Mouse (Mus musculus) layer of hippocampus, postnatal 36 days (tissue): ENCODE results near the gene Stard10. TPM values are rescaled to one million over a fixed set of nuclear protein-coding genes. Genes with fewer than 3 reads are reported as not detected.

Source experiments
- DNase-seq, 2 experiments: peaks; one replicate each; pipeline ENCODE4 v3.0.0; 2022
- total RNA-seq, 2 experiments: library from RNA; stranded (reverse); gene quantifications; 2 replicates each; pipeline ENCODE4 v1.2.3; 2021

Stard10 gene
- 10 to 100 TPM; 22.7 to 23.3 TPM for total RNA-seq

GRCm38 (mm10) chr7:101317014-101317413 lies at the start of gene Stard10:
Gene Stard10, plus strand, starts transcription at chr7:101317086.
- DNase-seq = no peak

DNA sequence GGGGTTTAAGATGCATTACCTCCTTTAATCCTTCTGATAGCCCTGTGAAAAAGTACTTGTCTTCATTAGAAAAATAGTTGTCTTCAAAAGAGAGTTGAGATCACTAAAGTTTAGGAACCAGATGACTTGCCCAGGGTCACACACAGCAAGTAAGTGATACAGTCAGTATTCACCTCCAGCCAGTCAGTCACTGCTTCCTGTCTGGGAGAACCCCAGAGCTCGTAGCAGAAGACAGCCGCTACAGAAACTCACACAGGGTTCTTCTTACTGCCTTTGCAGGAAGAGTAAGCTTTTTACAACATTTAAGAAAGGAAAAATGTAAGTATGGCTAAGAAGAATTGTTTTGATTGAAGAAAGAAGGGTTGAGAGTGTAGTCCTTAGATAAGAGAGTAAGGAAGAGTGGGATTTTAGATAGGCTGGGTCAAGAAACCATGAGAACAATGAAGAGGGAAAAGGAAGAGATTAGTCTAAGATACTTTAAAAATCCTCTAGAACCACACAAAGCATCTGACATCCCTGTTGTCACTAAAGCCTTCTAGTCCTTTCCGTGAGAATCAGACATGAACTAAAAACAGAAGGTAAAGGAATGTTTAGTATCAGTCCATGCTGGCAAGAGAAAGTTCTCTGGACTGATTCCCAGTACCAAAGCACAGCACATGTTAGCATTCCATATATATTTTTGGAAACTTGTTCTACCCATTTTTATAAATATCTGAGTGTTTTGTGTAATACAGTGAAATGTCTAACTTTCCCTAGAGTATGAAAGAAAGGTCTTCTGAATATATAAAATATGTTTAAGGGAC lies 49.2 kb upstream of the Stard10 start:
- DNase-seq = no peak

- DNase-seq = no peak
Measured at GRCm38 (mm10) chr7:101271602-101272001, 45.3 kb upstream of the Stard10 start.

DNA sequence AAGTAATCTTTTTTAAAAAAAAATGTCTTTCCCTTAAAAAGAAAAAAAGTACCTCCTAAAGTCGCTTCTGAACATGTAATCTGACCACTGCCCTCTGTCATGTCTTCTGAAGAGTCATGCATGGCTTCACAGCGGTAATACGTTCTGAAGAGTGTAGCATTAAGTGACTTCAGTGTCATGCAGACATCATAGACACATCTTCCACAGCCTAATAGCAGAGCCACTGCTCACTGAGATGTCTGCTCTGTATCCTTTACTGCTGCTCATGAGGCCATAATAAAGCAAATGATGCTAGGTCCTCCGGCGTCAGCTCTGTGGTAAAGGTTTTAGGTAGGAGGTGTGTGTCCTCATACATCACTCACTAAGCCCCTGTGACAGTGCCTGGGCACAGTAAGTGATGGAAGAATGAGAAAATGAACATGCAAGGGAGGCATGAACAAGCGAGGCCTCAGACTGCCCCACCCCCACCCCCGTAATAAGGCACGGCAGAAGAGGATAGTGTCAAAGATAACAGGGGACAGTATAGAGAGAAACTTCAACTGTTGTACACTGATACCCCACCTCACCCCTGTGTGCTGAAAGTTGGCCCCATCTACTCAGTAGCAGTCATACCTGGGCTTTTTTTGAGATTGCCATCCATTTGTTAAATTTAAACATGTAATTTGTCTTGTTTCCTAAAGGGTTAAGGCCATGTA lies 44.3 kb upstream of the Stard10 start:
- no peak for DNase-seq

DNA sequence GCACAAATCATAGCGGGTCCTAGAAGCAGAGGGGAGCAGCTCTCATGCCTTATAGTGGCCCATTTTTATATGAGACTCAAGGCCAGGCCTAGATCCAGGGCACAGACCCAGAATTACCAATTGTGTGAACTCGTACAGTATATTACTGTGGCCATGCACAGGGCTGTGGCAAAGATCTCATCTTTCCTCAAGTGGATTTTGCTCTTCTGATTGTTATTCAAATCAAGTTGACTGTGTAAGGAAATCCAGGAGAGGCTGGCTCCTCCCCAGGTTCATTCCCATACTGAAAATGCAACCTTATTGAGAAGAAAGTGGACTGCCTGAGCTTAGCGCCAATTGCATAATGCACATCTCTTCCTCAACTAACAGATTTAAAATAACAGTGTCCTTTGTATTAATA lies 34.2 kb upstream of the Stard10 start:
- no peak for DNase-seq

DNA sequence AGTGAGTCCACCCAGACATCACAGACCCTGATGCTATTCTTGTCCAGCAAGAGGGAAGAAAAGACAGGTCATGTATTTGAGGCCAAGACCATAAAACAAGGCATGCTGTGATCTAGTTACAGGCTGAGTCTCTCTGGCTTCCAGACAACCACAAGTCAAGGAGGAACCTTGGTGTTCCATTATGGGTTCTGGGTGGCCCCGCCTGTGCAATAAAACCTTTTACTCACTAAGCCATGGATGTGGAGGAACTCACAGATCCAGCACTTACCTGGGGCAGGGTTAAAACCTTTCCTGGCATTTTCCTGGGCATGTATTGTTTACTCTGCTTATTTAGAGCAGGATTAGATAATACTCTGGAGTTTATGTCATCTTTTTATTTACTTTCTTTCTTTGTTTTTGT lies 32.4 kb upstream of the Stard10 start:
- DNase-seq = no peak

DNA sequence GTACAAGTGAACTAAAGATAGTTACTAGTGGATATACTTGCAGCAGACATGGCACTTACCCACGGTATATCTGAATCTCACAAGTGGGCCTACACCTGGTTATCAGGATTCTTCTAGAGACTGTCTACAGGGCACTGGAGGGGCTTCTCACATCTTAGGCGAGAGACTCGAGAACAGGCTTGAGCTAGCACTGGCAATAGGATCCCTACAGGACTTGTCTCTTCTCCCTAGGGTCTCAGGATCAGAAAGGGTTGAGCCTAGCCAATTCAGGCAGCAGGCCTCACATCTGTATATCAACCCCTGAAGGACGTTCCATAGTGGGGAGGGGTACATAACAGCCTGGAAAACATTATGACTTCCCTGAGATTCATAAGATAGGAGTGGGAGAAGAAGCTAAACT lies 30.0 kb upstream of the Stard10 start:
- no peak for DNase-seq

DNA sequence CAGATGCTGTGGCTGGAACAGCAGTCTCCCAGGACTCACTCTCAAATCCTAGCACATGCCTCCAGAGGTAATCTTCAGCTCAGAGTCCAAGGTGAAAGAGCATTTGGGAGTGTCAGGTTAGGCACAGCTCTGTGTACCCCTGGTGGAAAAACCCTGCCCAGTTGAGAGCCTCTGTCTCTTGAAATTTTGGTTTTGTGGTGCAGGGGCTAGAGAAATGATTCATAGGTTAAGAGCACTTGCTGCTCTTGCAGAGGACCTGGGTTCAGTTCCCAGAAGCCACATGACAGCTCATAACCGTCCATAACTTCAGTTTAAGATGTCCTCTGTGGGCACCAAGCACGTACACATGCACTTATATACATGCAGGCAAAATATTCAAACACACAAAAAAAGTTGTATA lies 29.1 kb upstream of the Stard10 start:
- no peak for DNase-seq

DNA sequence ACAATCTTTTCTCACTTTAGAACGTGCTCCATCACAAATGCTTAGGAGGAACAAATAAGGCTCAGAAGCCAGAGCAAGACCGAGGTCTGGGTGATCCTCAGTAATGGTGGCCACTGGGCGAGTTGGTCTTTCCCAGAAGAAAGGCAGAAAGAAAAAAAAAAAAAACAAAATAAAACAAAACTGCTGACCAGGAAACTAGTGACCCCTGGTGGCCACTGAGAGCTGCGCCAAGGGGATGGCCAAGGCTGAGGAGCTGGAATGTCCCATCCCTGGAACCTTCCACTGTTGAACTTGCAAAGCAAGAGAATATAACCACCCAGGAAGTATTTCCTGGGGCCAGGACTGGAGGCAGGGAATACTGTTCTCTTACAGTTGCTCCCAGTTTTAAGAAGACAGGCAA lies 28.4 kb upstream of the Stard10 start:
- DNase-seq = peak in 1 of 2 experiments; percentile 27

DNA sequence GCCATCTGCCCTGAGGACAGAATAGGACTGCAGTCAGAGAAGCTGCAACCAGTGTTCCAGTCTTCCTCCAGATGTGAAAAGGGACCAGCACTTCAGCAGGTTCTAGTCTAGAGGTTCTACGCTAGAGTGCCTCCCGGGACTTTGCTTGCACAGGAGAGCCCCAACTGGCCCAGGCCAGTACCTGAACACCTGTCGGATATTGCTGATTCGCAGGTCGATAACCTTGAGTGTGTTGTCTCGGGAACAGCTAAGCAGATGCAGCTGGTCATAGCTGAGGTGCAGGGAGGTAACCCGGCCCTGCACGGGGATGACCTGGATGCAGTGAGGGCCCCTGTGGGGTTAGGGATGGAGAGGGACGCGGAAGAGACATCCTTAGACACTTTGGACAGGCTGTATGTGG lies 26.5 kb upstream of the Stard10 start:
- no peak for DNase-seq

DNA sequence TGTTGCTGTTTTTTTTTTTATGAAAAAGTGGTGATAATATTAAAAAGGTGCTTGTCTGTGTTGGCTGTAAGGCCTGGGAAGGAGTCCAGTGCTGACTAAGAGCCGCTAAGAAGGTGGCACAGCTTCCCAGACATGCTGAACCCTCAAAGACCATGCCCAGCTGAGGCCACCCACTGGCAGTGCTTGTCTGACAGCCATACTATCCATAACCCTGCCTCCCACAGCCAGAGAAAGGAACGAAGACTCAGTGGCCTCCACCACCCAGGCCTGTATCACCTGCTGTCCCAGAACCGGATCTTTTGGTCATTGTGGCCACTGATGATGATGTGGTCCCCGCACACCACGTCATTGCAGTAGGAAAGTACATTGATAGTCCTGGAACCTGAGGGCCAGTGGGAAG lies 25.7 kb upstream of the Stard10 start:
- DNase-seq = no peak

DNA sequence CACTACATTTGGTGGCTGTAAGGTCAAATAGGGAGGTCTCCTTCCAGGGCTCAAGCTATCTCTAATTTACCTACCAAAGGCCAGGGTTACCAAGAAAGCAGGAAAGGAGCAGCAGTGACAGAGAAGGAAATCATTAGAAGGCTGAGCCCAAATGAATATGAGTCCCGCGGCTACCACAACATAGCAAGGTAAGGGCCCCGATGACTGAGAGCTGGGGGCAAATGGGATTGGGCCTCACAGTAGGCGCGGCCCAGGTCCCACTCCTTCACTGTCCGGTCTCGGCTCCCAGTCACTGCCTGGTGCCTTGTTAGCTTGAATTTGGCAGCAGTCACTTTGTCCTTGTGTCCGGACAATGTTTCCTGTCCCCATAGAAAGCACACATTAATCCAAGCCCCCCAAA lies 25.2 kb upstream of the Stard10 start:
- DNase-seq = no peak

DNA sequence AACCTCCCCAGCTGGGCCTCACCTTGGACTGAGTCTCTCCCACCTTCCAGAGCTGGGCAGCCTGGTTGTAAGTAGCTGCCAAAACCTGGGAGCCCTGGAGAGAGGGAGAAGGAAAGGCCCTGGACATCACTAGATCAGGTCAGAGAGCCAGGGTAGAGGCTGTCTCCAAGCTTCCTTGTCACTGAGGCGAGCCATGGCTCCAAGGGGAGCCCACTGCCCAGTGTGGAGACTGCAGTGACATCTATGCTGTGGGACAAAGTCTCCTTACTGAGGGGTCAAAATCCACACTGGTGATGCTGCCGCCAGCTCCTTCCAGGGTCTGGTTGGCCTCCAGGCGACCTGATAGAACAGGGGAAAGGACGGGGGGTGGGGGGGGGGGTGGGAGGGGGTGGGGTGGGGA lies 24.8 kb upstream of the Stard10 start:
- DNase-seq = no peak

DNA sequence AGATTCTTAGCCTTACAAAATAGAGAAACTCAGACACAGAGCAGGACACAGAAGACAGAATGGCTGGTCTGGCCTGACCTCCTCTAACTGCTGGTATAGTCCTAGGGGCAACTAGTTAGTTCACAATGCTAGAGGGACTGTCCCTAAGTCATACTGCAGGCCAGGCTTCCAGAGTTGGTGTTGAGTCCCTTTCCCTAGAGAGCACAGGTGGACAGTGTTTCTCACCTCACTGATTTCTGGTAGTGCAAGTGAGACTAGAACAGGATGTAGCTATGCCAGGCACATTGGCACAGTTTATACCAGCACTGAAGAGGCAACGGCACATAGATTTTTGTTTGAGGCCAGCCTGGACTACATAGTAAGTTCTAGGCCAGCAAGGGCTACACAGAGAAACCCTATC lies 24.2 kb upstream of the Stard10 start:
- no peak for DNase-seq

DNA sequence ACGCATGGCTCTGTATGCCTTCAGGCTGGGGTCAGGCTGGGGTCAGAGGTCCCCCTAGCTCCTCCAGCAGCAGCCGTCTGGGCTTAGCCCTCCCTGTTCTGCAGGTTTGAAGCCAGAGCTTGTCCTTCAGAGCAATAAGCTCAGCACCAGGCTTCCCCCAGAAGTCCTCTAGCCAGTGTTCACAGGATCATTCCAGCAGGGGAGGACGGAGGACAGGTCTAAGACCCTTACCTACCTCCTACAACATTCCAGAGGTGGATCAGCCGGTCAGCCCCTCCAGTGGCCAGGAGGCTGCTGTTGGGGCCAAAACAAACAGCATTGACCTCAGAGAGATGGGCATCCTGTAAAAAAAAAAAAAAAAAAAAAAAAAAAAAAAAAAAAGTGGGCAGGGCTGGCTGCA lies 23.7 kb upstream of the Stard10 start:
- DNase-seq = no peak

GRCm38 (mm10) chr7:101293611-101294010 lies 23.3 kb upstream of the Stard10 start:
- no peak for DNase-seq

- no peak for DNase-seq
Measured at GRCm38 (mm10) chr7:101295438-101295837, 21.4 kb upstream of the Stard10 start.

- DNase-seq = peak; percentile 86 to 87
Measured at GRCm38 (mm10) chr7:101296252-101297022, 20.4 kb upstream of the Stard10 start.

DNA sequence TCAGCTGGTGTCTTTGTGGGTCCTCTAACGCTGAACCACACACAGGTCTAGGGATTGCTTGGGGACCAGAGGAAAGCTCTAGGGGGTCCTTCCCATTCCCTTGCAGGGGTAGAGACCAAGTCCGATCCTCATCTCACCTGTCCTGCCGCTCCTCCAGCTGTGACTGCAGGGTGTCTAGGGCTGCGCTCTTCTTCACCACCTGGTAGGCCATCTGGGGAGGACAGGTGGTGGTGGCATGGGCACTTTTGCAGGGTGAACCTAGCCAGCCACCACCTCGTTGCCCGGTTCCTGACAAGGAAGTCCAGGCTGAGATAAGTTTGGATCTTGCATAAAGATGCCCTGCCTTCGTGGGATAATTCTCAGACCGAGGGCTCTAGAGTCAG lies 19.9 kb upstream of the Stard10 start:
- no peak for DNase-seq

DNA sequence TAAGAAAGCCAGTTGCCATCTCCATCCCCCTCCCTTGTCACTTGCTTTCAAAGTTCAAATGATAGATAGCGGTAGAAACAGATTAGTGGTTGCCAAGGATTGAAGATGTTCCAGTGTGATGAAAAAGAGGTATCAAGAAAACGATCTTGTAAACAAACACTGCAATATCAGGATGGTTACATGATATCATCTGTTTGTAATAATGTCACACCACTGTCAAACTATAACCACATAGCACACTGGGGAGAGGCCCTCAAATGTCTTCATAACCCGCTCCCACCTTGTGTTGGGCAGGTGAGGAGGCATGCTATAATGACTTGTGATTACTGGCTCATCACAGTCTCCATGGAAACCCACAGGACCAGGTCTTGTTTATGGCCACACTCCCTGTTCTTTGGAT lies 18.5 kb upstream of the Stard10 start:
- no peak for DNase-seq

- DNase-seq = peak in 1 of 2 experiments; percentile 14
Measured at GRCm38 (mm10) chr7:101301361-101301880, 15.5 kb upstream of the Stard10 start.

- peak; percentile 88 to 89 for DNase-seq
Measured at GRCm38 (mm10) chr7:101301881-101302456, 14.9 kb upstream of the Stard10 start, which contains the start of gene Atg16l2. Gene Atg16l2, minus strand, starts transcription at chr7:101302251.

DNA sequence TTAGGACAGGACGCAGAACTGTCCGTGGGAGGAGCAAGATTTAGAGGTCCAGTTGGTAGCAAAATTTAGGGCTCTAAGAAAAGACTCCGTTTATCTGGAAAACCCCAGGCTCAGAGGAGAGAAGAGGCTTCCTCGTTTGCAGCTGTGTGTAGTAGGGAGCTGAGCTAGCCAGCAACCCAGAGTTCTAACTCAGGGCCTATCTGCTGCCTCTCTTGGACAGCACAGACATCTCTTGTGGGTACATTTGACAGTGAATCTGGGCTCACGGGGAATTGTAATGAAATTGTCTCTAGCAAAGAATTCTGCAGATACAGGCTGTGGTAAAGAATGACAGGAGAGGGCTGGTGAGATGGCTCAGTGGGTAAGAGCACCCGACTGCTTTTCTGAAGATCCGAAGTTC lies 14.2 kb upstream of the Stard10 start:
- no peak for DNase-seq
